Mouse (Mus musculus) frontal cortex, postnatal 14 days (tissue): ENCODE results near the gene Tnfsf15.
A peak's percentile ranks its signal among the peaks of the same experiment; 100 is the strongest.

Experiments used
- DNase-seq, 2 experiments: peaks; one replicate each; pipeline ENCODE4 v3.0.0; 2022; ENCODE audit warnings: low spot score in 2 of 2

Gene Tnfsf15

DNA sequence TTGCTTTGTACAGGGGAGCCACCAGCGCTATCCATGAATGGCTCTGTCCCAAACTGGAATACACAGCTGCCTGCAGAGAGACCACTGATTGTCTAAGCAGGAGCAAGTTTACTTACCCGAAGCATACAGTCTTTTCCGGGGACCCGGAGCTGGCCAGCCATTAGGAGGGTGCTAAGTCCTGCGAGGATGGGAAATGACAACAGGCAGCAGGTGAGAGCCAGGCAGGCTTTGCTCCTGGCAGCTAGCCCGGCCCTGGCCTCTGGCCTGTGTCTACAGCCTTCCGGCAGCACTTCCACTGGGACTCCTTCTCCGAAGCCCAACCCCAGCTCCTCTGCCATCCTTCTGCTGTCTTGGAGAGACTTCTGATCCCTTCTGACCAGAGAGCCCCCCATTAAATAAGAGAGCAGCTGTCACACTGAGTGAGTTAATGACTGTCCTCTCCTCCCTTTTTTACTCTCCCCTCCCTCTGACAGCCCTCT is at the start of gene Tnfsf15:
Tnfsf15 (minus strand) TSS at position 421 of the 479 bp plus-strand sequence.
- no peak for DNase-seq

GRCm38 (mm10) chr4:63792328-63792727 is 47.4 kb upstream of the Tnfsf15 start:
- DNase-seq, result no peak

- no peak for DNase-seq
Observed at GRCm38 (mm10) chr4:63785466-63785865, 40.6 kb upstream of the Tnfsf15 start.

- no peak for DNase-seq
Observed at GRCm38 (mm10) chr4:63783826-63784225, 38.9 kb upstream of the Tnfsf15 start.

- DNase-seq, result no peak
Observed at GRCm38 (mm10) chr4:63782970-63783613, 38.2 kb upstream of the Tnfsf15 start.

DNA sequence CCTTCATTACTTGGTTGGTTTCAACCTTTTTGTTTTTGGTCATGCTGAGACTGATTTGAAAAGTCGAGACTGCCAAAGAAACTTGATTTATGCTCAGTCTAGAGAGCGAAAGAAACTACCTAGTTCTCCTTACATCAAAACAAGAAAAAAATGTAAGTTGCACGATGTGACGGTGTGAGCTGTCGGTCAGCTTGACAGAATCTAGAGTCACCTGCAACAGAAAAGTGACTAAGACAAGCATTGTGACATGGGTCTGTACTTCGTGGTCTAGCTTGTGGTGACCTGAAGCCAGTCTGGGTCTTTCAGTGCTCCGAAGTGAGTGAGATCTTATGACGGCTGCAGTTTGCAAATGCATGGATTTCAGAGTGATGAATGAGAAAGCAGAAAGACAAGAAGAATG is 32.3 kb upstream of the Tnfsf15 start:
- no peak for DNase-seq

DNA sequence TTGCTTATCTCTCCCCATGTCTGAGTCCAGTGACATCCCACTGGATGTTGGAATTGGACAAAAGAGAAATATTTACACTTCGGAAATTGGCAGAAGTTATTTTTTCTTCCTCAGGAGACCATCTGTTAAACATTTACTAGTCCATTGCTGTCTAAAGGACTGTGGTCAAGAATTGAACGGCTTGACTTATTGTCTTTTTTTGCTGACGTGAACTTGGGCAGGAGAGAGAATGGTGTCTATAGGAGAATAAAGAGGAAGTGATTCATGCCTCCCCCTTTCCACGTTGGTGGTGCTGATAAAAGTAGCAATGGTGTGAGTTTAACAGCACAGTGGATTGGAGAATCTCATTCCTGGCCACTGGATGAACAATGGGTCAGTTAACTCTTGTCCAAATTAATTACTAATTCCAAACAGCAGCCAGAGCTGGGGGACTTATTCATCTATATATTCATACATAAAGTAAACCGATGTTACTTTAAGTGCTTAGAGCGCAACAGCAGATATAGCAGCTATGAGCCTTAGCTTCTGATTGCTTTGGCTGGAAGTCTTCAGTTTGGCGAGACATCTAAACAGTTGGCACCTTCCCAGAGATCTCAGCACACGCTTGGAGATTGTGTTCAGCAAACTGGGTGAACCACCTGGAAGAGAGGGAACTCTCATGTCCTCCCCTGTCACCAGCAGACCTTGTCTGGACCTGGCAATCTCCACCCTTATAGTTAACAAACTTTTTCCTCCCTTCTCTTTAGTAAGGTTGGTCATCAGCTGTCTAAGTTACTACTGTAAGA is 28.6 kb upstream of the Tnfsf15 start:
- DNase-seq, result no peak

GRCm38 (mm10) chr4:63772514-63772913 is 27.6 kb upstream of the Tnfsf15 start:
- no peak for DNase-seq

GRCm38 (mm10) chr4:63771291-63771690 is 26.4 kb upstream of the Tnfsf15 start:
- no peak for DNase-seq

- DNase-seq, result no peak
Observed at GRCm38 (mm10) chr4:63769161-63769560, 24.2 kb upstream of the Tnfsf15 start.

GRCm38 (mm10) chr4:63765050-63765449 is 20.1 kb upstream of the Tnfsf15 start:
- no peak for DNase-seq

DNA sequence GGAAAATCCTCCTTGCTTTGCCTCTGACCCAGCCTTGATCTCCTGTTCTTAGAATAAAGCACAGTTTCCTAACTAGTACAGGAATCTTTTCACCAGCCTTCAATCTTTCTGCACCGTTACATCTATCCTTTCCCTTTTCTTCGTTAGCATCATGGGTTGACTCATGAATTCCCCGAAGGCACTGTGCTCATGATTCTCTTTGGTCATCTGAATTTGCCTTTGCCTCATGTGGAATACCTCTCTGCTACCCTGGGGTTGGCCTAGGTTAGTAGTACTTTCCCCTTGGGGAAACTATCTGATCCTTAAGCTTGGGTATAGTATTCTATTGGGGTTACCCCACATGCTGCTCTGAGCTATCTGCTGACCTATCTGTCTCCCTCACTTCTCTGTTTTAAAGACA is 15.0 kb upstream of the Tnfsf15 start:
- no peak for DNase-seq

GRCm38 (mm10) chr4:63757527-63758154 is 12.7 kb upstream of the Tnfsf15 start:
- no peak for DNase-seq

DNA sequence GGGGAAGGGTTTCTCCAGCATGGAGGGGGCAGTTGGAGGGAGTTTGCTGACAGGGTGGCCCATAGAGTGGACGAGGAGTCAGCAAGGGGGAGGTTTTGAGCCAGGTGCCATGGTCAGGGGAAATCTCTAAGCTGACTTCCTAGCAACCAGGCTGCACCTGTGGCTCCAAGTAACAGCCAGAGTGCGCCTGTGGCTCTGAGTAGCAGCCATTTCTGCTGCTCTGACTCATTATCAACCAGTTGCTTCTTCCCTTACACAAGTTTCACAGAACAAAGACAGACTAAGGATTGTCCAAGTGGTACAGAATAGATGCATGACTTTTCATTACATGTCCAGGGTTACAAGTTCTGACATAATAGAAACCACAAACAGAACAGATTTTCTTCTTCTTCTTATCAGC is 11.2 kb upstream of the Tnfsf15 start:
- DNase-seq, result no peak

- no peak for DNase-seq
Observed at GRCm38 (mm10) chr4:63754467-63755020, 9.6 kb upstream of the Tnfsf15 start.

- no peak for DNase-seq
Observed at GRCm38 (mm10) chr4:63753855-63754254, 8.9 kb upstream of the Tnfsf15 start.

GRCm38 (mm10) chr4:63752687-63753523 is 8.0 kb upstream of the Tnfsf15 start:
- DNase-seq, result peak; percentile 6 to 10

DNA sequence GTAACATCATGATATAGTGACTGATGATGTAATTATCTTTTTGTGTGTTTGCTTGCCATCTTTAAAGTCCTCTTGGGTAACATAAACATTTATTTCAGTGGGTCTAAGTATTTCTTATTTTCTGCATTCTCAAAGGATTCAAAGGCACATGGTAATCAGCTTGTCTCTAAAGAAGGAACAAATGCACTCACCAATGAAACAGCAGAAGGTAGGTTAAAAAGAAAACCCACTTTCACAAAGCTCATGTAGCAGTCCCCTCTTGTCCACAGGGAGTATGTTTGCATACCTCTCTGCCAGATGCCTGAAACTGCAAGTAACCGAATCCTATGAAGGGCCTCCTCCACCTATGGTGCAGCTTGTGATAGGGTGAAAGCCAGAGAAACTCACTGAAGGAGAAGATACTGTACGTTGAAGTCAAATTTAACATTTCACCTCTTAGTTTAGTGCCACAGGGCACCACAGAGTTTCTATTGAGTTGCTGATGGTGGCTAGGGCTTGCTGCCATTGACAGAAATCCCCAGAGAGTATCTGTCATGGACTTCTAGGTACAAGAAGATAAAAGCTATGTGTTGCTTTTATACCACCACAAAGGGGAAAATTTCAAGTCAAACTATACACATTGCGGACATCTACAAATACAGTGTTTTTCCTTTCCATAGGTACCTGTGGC is 3.3 kb upstream of the Tnfsf15 start:
- DNase-seq, result no peak

- no peak for DNase-seq
Observed at GRCm38 (mm10) chr4:63745271-63745670, 358 bp upstream of the Tnfsf15 start.

DNA sequence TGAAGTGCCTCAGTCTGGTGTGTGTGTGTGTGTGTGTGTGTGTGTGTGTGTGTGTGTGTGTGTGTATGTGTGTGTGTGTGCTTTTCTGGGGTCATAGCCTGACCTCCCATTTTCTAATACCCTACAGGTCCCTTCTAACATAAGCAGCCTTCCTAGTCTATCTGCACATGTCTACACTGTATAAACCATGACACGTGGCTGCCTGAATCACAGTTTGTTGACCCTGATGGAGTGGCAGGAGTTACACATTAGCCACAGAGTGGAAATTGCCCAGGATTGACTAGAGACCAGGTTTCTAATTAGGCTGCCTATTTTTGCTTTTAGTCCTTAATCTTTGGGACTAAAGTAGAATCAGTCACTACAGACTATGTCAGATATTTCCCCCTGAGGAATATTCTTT is 1.3 kb downstream of the Tnfsf15 start:
- no peak for DNase-seq
